Mouse (Mus musculus) spleen, adult 2 months (tissue): Measurements from ENCODE around the gene Scarb2.

Experiments
- CTCF ChIP-seq: fragments of 200-500 bp; IDR thresholded peaks from 2 replicates; pipeline ENCODE4 v1.5.1; 2011; ENCODE audit warnings: mild to moderate bottlenecking, inconsistent platforms; ENCODE audit not compliant: insufficient read depth, insufficient read length, insufficient replicate concordance; ENCODE audit errors: extremely low read depth
- POLR2A ChIP-seq: fragments of 200-500 bp; IDR thresholded peaks from 2 replicates; pipeline ENCODE4 v1.6.1; 2011; ENCODE audit warnings: low read depth, low read length, inconsistent platforms

DNA sequence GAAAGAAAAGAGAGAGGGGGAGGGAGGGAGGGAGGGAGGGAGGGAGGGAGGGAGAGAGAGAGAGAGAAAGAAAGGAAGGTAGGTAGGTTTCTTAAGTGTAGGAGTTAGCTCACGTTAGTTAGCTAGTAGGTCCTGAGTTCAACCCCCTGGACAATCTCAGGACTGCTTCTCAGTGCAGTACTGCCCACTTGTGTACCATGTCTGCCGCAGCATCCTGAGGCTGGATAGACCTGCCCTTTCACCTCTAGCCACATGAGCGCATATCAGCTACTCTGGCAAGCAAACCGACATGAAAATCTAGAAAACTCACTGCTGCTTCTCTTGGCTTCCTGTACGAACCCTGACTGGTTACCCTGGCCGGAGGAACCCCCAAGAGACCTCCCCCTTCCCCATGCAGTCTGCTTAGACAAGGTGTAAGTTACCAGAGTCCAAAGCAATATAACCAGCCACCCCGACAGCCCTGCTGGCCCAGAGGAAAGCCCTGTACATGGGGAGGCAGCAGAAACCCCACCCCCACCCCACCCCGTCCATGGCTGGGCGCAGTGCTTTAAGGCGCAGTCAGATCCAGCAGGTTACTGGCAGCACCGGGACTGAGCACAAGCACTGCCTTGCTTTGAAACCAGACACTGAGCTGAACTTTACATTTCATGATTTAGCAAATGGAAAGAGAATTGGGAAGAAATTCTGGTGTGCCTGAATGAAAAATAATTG is 93.2 kb downstream of the Scarb2 start:
- TF ChIP-seq CTCF, result no peak
- TF ChIP-seq POLR2A, result no peak
